In the genomic region with DNA sequence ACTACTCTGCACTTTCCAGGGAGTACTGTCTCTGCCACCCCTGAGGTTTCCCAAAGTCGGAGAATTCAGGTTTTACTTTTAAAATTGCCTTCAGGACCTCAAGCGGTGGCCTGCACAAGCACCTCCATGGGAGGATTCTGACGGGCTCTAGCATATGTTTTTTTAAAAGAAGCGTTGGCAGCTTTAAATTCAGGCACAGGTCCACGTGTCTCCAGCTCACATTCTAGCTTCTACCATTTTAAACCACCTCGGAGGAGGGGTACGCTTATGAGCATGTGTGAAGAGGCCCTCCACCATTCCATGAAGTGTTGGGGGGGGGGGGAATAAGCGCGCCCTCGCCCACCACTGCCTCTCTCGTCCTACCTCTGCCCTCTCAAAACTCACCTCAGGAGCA, we compare ENCODE assay signal across 8 mouse cellular contexts. TPM values are rescaled to one million over a fixed set of nuclear protein-coding genes. Genes with fewer than 3 reads are reported as not detected.
A peak's percentile ranks its signal among the peaks of the same experiment; 100 is the strongest.
DNase-seq lines count a peak whose midpoint lies in the region; ATAC-seq lines count a peak whose summit lies in the region.

No protein-coding gene starts in this region.

- peak overlapping the region; percentile 98 for H3K9ac ChIP-seq in forebrain, embryonic 12.5 days
- H3K9ac ChIP-seq in midbrain, embryonic 15.5 days, result peak overlapping the region; percentile 96

- H3K27me3 ChIP-seq in forebrain, embryonic 12.5 days, result no peaks in the 10 kb centered on the region
- no peaks in the 10 kb centered on the region for H3K27me3 ChIP-seq in midbrain, embryonic 15.5 days (replicated peaks)

- H3K4me3 ChIP-seq in forebrain, embryonic 12.5 days (replicated peaks), result peak overlapping the region; percentile 94
- peak overlapping the region; percentile 83 for H3K4me3 ChIP-seq in midbrain, embryonic 15.5 days

- WGBS in forebrain, embryonic 12.5 days, result 3% methylated on average over 11 of the region's 11 CpGs
- under 1% methylated on average over 10 of the region's 11 CpGs for WGBS in midbrain, embryonic 15.5 days

- no peaks in the 10 kb centered on the region for H3K9me3 ChIP-seq in forebrain, embryonic 12.5 days
- no peaks in the 10 kb centered on the region for H3K9me3 ChIP-seq in midbrain, embryonic 15.5 days

- peak; percentile 56 for DNase-seq in cerebellum, adult 9-10 months
- DNase-seq in cerebellum, postnatal 36 days, result no peak
- peak; percentile 60 for DNase-seq in right cerebral cortex, adult 18-20 months
- no peak for DNase-seq in right cerebral cortex, postnatal 25 days
- peak; percentile 36 to 57 for DNase-seq in left cerebral cortex, adult 18-20 months (ENCODE audit: low spot score in 2 of 2)
- DNase-seq in thymus, postnatal 25 days, result no peak

- H3K4me2 ChIP-seq in forebrain, embryonic 12.5 days, result peak overlapping the region; percentile 75
- H3K4me2 ChIP-seq in midbrain, embryonic 15.5 days, result peak overlapping the region; percentile 59

- peak overlapping the region; percentile 98 for H3K27ac ChIP-seq in forebrain, embryonic 12.5 days
- H3K27ac ChIP-seq in midbrain, embryonic 15.5 days, result peak overlapping the region; percentile 100

- peaks cover 24% of the 10 kb centered on the region for H3K4me1 ChIP-seq in forebrain, embryonic 12.5 days
- peaks cover 24% of the 10 kb centered on the region for H3K4me1 ChIP-seq in midbrain, embryonic 15.5 days

- H3K36me3 ChIP-seq in forebrain, embryonic 12.5 days (replicated peaks), result peaks cover 20% of the 10 kb centered on the region
- H3K36me3 ChIP-seq in midbrain, embryonic 15.5 days (replicated peaks), result no peaks in the 10 kb centered on the region

- ATAC-seq in forebrain, embryonic 12.5 days (ENCODE audit: low FRiP score), result no peak
- peak; percentile 76 for ATAC-seq in midbrain, embryonic 15.5 days (replicated peaks)

RNA-seq across cellular contexts. Expression of gene Prdm15, which starts 1.0 kb away (rescaled TPM):
- 19.4 and 19.8 TPM in 2 replicates for polyA plus RNA-seq in forebrain, embryonic 12.5 days (2016; fragmentation: Nextera tagmentation; extraction: Ambion mirVana)
- total RNA-seq in left cerebral cortex, adult 18-20 months (2021), result 10 to 100 TPM; 17.9 to 19.3 TPM
- polyA plus RNA-seq in midbrain, embryonic 15.5 days (2015; fragmentation: Nextera tagmentation; extraction: Ambion mirVana), result 12.9 and 15.6 TPM in 2 replicates

Comparison
In these comparisons a context has a peak if more than half of its experiments do, and no peak if none do; other contexts are left out.
1. DNase-seq: peak in cerebellum, adult 9-10 months (single experiment), right cerebral cortex, adult 18-20 months (single experiment) and left cerebral cortex, adult 18-20 months (2 of 2); none in cerebellum, postnatal 36 days (0 of 2), right cerebral cortex, postnatal 25 days (single experiment) and thymus, postnatal 25 days (single experiment).